ENCODE assay signal across 22 mouse cellular contexts in the genomic region with DNA sequence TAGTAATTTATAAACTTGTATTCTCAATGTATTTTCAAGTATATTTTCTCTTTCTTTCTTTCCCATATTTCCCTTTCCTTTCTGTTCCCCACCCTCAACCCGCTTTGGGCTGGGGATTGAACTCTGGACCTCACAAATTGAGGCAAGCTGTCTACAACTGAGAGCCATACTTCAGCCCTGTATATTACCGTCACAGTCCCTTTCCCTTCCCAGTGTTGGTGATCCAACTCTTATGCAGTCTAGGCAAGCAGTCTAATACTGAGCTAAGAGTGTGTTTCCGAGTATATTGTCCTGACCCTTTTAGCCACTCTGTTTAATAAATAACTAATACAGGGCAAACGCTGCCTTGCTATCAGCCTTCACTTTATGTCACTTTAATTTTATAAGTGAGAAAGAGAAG.
"Had no signal": no experiment of that assay in that cellular context is flagged by ENCODE, and none has a peak within 500 bp of the region (broad histone marks: within the 10 kb centered on the region; RNA-seq: fewer than 3 reads in every experiment).

No protein-coding gene starts in this region.

- DNase-seq: gastrocnemius, adult 2 months; gastrocnemius, postnatal 10 days; gastrocnemius, postnatal 25 days; heart, postnatal 10 days; heart, postnatal 4 days; kidney, adult 11 months; kidney, adult 8-10 months; kidney, postnatal 14 days; left cerebral cortex, postnatal 4 days had no signal

- H3K9ac ChIP-seq: heart, embryonic 12.5 days; hindbrain, embryonic 12.5 days; hindbrain, embryonic 14.5 days; limb, embryonic 13.5 days; limb, embryonic 15.5 days; liver, embryonic 12.5 days; liver, embryonic 14.5 days had no signal

- H3K27me3 ChIP-seq: heart, embryonic 12.5 days; hindbrain, embryonic 12.5 days; limb, embryonic 13.5 days; limb, embryonic 15.5 days; liver, embryonic 12.5 days had no signal

- H3K4me3 ChIP-seq: gastrocnemius, adult 2 months; heart, embryonic 10.5 days; heart, embryonic 12.5 days; hindbrain, embryonic 10.5 days; hindbrain, embryonic 12.5 days; limb, embryonic 13.5 days; limb, embryonic 15.5 days; liver, embryonic 12.5 days had no signal

- H3K4me1 ChIP-seq: heart, embryonic 10.5 days; hindbrain, embryonic 10.5 days; limb, embryonic 13.5 days; limb, embryonic 15.5 days had no signal

- H3K4me2 ChIP-seq: heart, embryonic 12.5 days; hindbrain, embryonic 12.5 days; hindbrain, embryonic 14.5 days; limb, embryonic 13.5 days; limb, embryonic 15.5 days; liver, embryonic 12.5 days had no signal

- ATAC-seq: forebrain, embryonic 16.5 days; hindbrain, embryonic 16.5 days; inflammation-experienced regulatory T-cells, adult 6 months; liver, embryonic 12.5 days had no signal

- H3K27ac ChIP-seq: gastrocnemius, adult 2 months; heart, embryonic 10.5 days; hindbrain, embryonic 10.5 days; hindbrain, embryonic 12.5 days; hindbrain, embryonic 14.5 days; kidney, postnatal 0 days; limb, embryonic 13.5 days; limb, embryonic 15.5 days; liver, embryonic 12.5 days; liver, embryonic 14.5 days had no signal

- H3K9me3 ChIP-seq: heart, embryonic 10.5 days; heart, embryonic 12.5 days; hindbrain, embryonic 10.5 days; hindbrain, embryonic 12.5 days; limb, embryonic 13.5 days; limb, embryonic 15.5 days; liver, embryonic 12.5 days had no signal
